Mouse (Mus musculus) neutrophil, adult 5-6 weeks (primary cell): Measurements from ENCODE around the gene Ptger2. TPM values are rescaled to one million over a fixed set of nuclear protein-coding genes. Genes with fewer than 3 reads are reported as not detected.

Source experiments
- ATAC-seq: fragments of 151-379, 151-347 bp; 2 replicates; pipeline ENCODE4 v1.8.0; 2017; ENCODE audit warnings: mild to moderate bottlenecking, moderate TSS enrichment; ENCODE audit not compliant: insufficient number of reproducible peaks, poor library complexity, low FRiP score, severe bottlenecking; ENCODE audit errors: extremely low read depth
- total RNA-seq: library from RNA; stranded (forward); fragments of 200-1000 nt; gene quantifications from 2 replicates; pipeline ENCODE4 v1.2.3, GENCODE M21; 2017

Gene Ptger2
- 9.8 and 12.2 TPM in 2 replicates for total RNA-seq

- ATAC-seq = peak; percentile 45; the same call in 1 of the 2 replicates
Observed at GRCm38 (mm10) chr14:44987674-44988355, at the start of gene Ptger2. TSS of gene Ptger2 (plus strand) at chr14:44988195.

- no peak for ATAC-seq
Observed at GRCm38 (mm10) chr14:44960746-44961145, 27.2 kb upstream of the Ptger2 start.

- peak; percentile 83 for ATAC-seq
Observed at GRCm38 (mm10) chr14:44977278-44977677, 10.7 kb upstream of the Ptger2 start.

GRCm38 (mm10) chr14:44979887-44980286, 8.1 kb upstream of the Ptger2 start:
- ATAC-seq = peak; percentile 59

GRCm38 (mm10) chr14:44981490-44981889, 6.5 kb upstream of the Ptger2 start:
- peak; percentile 47 for ATAC-seq

GRCm38 (mm10) chr14:44984106-44984505, 3.9 kb upstream of the Ptger2 start:
- ATAC-seq = no peak

- no peak for ATAC-seq
Observed at GRCm38 (mm10) chr14:44986248-44986647, 1.7 kb upstream of the Ptger2 start.

GRCm38 (mm10) chr14:44988456-44989016, 541 bp downstream of the Ptger2 start:
- peak; percentile 53 for ATAC-seq

- peak; percentile 13; the same call in 1 of the 2 replicates for ATAC-seq
Observed at GRCm38 (mm10) chr14:44989017-44989721, 1.2 kb downstream of the Ptger2 start.

GRCm38 (mm10) chr14:44989751-44990150, 1.8 kb downstream of the Ptger2 start:
- peak; percentile 16; the same call in 1 of the 2 replicates for ATAC-seq

GRCm38 (mm10) chr14:44994337-44994736, 6.3 kb downstream of the Ptger2 start:
- ATAC-seq = no peak

- no peak for ATAC-seq
Observed at GRCm38 (mm10) chr14:45000086-45000769, 12.2 kb downstream of the Ptger2 start.

GRCm38 (mm10) chr14:45005698-45006283, 17.8 kb downstream of the Ptger2 start:
- ATAC-seq = peak; percentile 70; the same call in 1 of the 2 replicates

- no peak for ATAC-seq
Observed at GRCm38 (mm10) chr14:45009242-45009641, 21.2 kb downstream of the Ptger2 start.

- ATAC-seq = no peak
Observed at GRCm38 (mm10) chr14:45011260-45011659, 23.3 kb downstream of the Ptger2 start.

GRCm38 (mm10) chr14:45011671-45012070, 23.7 kb downstream of the Ptger2 start:
- no peak for ATAC-seq

GRCm38 (mm10) chr14:45021551-45021950, 33.6 kb downstream of the Ptger2 start:
- no peak for ATAC-seq

GRCm38 (mm10) chr14:45034293-45034692, 46.3 kb downstream of the Ptger2 start:
- no peak for ATAC-seq

GRCm38 (mm10) chr14:45036579-45036978, 48.6 kb downstream of the Ptger2 start:
- ATAC-seq = no peak
